Mouse (Mus musculus) splenic B cell, adult 2 months (primary cell): ENCODE measurements around the gene Strada.

Experiments
- DNase-seq: peaks from one replicate; pipeline ENCODE4 v3.0.0-alpha.2; 2011; ENCODE audit warnings: low read depth, low spot score
- H3K27me3 ChIP-seq: 2 replicates; pipeline ENCODE4 v1.6.1; 2012; ENCODE audit warnings: mild to moderate bottlenecking, low read length, moderate library complexity, mixed read lengths; ENCODE audit not compliant: control insufficient read depth, poor library complexity, insufficient read depth, severe bottlenecking
- H3K36me3 ChIP-seq: 2 replicates; pipeline ENCODE4 v1.6.1; 2012; ENCODE audit warnings: mild to moderate bottlenecking, low read length, moderate library complexity, mixed read lengths; ENCODE audit not compliant: control insufficient read depth, poor library complexity, insufficient read depth, severe bottlenecking

Gene Strada

GRCm38 (mm10) chr11:106195341-106195740 lies 6.6 kb downstream of the Strada start:
- DNase-seq: no peak
- Histone ChIP-seq H3K27me3 (no peaks in the 10 kb centered on the region), H3K36me3 (peaks cover 2% of the 10 kb centered on the region; the same call in 1 of the 2 replicates)

- no peak for DNase-seq
- H3K36me3 ChIP-seq: peaks cover 2% of the 10 kb centered on the region; the same call in 1 of the 2 replicates
- no peaks in the 10 kb centered on the region for H3K27me3 ChIP-seq
Measured at GRCm38 (mm10) chr11:106194891-106195290, 7.1 kb downstream of the Strada start.

GRCm38 (mm10) chr11:106194155-106194541 lies 7.8 kb downstream of the Strada start:
- Histone ChIP-seq H3K36me3 (peaks cover 2% of the 10 kb centered on the region; the same call in 1 of the 2 replicates), H3K27me3 (no peaks in the 10 kb centered on the region)
- no peak for DNase-seq

DNA sequence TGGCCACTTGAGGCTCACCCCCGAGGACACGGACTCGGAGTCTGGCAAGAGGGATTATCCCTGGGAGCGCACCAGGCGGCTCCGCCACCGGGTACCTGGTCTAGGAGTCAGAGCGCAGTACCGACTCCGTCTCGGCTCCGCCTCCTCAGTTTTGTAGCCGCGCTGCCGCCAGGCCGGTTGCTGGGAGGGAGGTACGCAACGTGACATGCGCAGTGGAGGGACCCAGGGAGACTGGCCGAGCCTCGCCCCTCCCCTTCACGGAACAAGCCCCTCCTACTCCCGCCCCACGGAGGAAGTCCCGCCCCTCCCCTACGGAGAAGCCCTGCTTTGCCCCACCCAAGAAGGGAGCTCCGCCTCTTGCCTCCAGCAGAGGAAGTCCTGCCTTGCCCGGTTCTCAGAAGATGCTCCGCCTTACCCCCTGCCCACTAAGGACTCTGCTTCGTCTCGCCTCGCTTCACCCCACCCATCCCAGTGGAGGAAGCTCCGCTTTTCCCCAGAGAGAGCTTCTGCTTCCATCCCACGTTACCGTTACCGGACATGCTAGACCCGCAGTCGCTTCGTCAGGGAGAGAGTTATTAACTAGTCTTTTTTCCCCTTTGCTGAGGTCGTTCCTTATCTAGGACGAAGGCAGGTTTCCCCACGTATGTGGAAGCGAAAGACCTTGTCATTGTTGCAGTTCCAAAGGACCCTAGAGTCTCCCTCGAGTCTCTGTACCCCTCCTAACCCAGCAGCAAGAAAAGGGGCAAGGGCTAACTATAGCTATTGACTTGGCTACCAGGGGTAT lies 8.4 kb downstream of the Strada start:
- peak; percentile 99 for DNase-seq
- H3K36me3 ChIP-seq: peaks cover 2% of the 10 kb centered on the region; the same call in 1 of the 2 replicates
- H3K27me3 ChIP-seq: no peaks in the 10 kb centered on the region

DNA sequence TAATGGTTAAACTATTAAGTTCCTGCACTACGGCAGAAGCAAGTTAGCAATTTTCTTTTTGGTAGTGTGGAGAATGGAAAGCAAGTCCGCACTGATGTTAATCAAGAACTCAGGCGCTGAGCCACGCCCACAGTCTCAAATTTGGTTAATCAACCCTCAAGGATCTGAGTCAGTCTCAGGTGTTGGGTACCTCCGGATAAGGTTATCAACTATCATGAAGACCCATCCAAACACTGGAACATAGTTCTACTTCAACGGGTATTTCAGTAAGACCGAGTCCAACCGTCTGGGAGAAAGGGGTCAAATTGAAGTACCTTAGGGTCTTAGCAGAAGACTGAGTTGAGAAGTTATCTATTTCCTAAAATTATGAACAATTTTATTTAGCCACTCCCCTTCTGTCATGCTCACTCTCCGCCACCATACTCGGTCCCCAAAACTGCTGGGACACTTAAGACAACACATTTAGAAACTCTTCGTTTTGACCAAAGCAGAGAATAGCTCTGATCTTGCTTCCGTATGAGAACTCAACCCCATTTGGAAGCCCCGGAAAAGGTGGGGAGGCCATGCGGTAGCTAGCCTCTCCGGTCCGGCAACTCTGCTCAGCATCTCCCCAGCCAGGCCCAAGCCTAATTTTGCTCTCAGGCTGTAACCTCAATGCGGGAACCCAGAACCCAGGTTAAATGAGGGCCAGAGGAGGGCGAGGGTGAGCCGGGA lies 9.2 kb downstream of the Strada start:
- Histone ChIP-seq H3K27me3 (no peaks in the 10 kb centered on the region), H3K36me3 (peaks cover 2% of the 10 kb centered on the region; the same call in 1 of the 2 replicates)
- DNase-seq: peak; percentile 49

DNA sequence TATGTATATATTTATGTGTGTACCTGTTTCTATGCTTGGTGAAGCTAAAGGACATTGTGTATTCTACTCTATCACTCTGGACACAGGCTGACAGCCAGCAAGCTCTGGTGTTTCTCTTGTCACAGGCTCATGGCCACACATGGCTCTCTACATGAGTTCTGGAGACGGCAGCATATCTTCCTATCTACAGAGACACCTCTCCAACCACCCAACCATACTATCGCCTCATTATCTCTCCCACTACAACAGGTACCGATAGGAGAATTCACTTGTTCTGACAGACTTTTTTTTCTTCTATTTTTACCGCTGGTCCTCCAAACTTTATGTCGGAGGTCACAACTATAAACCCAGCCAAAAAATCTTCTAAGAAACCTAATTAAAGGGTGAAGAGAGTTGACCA lies 9.7 kb downstream of the Strada start:
- Histone ChIP-seq H3K36me3 (peaks cover 4% of the 10 kb centered on the region), H3K27me3 (no peaks in the 10 kb centered on the region)
- no peak for DNase-seq

- H3K27me3 ChIP-seq: no peaks in the 10 kb centered on the region
- H3K36me3 ChIP-seq: peaks cover 4% of the 10 kb centered on the region
- no peak for DNase-seq
Measured at GRCm38 (mm10) chr11:106191716-106192115, 10.3 kb downstream of the Strada start.

DNA sequence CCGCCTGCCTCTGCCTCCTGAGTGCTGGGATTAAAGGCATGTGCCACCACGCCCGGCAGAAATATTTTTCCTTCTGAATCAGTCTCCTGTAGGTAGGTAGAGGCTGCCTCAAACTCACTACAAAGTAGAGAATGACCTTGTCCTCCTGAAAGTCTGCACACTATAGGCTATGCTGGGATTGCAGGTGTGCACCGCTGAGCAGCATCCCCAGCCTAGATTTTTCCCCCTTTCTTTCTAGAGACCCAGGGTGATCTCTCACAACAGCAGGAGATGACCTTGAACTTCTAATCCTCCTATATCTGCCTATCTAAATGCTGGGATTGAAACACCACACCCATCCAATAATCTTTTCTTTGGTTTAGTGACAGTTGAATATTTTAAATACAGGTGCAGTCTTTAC lies 14.6 kb downstream of the Strada start:
- Histone ChIP-seq H3K27me3 (no peaks in the 10 kb centered on the region), H3K36me3 (peaks cover 8% of the 10 kb centered on the region)
- DNase-seq: no peak

- H3K27me3 ChIP-seq: no peaks in the 10 kb centered on the region
- DNase-seq: peak; percentile 49
- peaks cover 7% of the 10 kb centered on the region; the same call in 1 of the 2 replicates for H3K36me3 ChIP-seq
Measured at GRCm38 (mm10) chr11:106180449-106180801, 21.5 kb downstream of the Strada start.

DNA sequence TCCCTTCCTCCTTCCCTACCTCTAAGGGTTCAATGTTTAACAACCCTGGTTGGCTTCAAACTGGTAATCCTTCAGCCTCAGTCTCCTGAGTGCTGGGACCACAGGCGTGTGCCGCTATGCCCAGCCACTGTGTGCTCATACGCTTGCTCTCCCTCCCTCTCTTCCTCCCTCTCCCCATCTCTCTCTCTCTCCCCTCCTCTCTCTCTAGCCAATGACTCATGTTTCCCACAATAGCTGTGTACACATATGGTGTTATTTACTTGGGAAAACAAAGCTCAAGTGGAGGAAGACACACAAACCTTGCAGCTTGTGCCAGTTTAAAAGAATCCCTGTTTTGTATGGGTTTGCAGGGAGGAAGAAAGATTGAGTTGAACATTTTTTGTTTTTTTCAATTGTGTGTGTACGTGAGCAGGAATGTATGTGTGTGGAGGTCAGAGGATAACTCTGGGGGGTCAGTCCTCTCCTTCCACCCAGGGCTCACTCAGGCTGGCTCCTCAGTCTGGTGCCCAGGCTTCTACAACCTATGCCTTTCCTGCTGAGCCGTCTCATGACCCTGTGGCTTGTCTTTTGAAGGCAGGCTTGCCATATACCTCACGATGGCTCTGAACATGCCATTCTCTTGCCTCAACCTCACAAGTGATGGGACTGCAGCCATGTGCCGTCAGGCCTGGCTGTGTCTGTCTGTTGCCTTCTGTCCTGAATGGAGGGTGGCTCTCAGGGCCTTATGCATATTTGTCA lies 22.1 kb downstream of the Strada start:
- Histone ChIP-seq H3K27me3 (no peaks in the 10 kb centered on the region), H3K36me3 (peaks cover 7% of the 10 kb centered on the region; the same call in 1 of the 2 replicates)
- DNase-seq: no peak

DNA sequence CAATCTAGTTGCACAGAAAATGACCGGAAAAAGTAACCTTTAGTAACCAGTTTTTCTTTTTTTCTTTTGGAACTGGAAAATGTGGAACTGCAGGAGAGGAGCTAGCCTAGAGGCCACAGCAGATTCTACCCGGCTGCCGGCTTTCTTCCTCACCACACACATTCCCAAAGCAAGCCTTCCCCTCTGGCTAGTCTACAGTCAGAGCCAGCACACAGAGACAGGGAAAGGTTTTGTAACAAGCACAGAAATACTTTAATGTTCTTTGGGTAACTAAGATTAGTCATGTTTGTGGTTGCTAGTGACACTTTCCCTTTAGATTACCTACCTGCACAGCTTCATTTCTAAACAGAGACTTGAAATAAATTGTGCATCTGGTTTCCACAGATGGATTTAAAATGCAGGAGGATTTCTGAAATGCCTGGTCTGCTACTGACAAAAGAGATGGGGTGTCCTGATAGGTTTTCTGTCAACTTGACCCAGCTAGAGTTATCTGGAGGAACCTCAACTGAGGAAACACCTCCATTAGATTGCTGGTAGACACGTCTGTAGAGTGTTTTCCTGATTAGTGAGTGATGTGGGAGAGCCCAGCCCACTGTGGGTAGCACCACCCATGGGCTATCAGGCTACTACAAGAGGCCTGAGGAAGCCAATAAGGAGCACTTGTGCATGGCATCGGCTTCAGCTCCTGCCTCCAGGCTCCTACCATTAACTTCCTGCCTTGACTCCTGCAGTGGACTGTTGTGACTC lies 23.8 kb downstream of the Strada start:
- Histone ChIP-seq H3K36me3 (peaks cover 4% of the 10 kb centered on the region; the same call in 1 of the 2 replicates), H3K27me3 (no peaks in the 10 kb centered on the region)
- no peak for DNase-seq

- no peak for DNase-seq
- no peaks in the 10 kb centered on the region for H3K27me3 ChIP-seq
- H3K36me3 ChIP-seq: peaks cover 3% of the 10 kb centered on the region; the same call in 1 of the 2 replicates
Measured at GRCm38 (mm10) chr11:106176372-106176771, 25.6 kb downstream of the Strada start.

- Histone ChIP-seq H3K27me3 (no peaks in the 10 kb centered on the region), H3K36me3 (peaks cover 3% of the 10 kb centered on the region; the same call in 1 of the 2 replicates)
- DNase-seq: no peak
Measured at GRCm38 (mm10) chr11:106175081-106175480, 26.9 kb downstream of the Strada start.

GRCm38 (mm10) chr11:106174372-106174771 lies 27.6 kb downstream of the Strada start:
- Histone ChIP-seq H3K36me3 (peaks cover 3% of the 10 kb centered on the region; the same call in 1 of the 2 replicates), H3K27me3 (no peaks in the 10 kb centered on the region)
- DNase-seq: no peak
